Mouse (Mus musculus) mesoderm, embryonic 11.5 days (tissue): ENCODE results near the gene Nlgn1.

Experiments
- DNase-seq: peaks from one replicate; pipeline ENCODE4 v3.0.0-alpha.2; 2012; ENCODE audit warnings: low read depth, low spot score

Gene Nlgn1

DNA sequence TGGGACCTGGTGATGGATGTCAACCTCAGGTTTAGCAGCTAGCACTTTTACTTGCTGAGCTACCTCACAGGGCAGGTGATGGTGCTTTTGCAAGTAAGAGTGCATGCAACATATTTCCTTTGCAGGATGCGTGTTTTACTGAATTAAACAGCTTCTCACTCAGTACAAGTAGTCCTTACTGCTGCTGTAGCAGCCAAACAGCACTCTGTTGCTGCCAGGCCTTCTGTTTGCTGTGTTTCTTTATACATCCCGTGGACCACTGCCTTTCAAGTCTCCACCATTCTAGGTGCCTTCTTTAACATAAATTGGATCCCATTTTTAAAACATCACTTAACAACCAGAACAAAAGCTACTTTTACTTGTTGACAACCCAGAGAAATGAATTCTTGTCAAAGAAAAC, 502.0 kb downstream of the Nlgn1 start:
- DNase-seq, result no peak

DNA sequence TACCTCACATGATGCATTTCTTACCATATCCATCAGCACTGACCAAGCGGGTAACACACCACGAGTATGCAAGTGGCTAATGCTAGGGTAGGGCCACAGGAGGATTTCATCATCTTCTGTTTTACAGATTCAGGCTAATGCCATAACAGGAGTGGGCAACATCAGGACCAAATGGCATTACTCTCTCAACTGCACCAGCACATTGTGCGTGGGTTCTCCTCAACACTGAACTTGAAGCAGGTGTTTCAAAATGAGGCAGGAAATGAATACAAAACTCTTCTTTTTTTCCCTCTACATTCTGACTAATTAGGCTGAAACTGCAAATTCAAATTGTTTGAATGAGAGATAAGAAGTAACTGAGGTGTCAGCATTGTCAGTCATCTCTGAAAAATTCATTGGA, 518.9 kb downstream of the Nlgn1 start:
- DNase-seq, result no peak

- peak; percentile 94 for DNase-seq
Measured at GRCm38 (mm10) chr3:25807559-25807958, 524.7 kb downstream of the Nlgn1 start.

DNA sequence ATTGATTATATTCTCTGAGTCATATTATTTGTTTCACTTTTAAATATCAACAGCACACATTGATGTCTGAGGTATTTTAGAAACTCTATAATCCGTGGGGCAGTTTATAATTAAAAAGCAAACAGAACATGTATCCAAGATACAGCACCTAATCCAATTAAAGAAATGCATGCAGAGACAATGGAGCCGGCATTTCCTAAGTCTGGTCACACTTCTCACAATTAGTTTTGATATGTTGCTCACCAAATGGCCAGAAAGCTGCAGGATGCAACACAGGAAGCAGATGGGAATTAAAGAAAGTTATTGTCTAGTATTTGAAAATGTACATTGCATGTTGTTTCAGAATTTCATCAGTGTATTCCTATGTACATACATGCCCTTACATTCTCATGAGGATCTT, 550.6 kb downstream of the Nlgn1 start:
- DNase-seq, result no peak

- DNase-seq, result no peak
Measured at GRCm38 (mm10) chr3:25775437-25775836, 556.8 kb downstream of the Nlgn1 start.

DNA sequence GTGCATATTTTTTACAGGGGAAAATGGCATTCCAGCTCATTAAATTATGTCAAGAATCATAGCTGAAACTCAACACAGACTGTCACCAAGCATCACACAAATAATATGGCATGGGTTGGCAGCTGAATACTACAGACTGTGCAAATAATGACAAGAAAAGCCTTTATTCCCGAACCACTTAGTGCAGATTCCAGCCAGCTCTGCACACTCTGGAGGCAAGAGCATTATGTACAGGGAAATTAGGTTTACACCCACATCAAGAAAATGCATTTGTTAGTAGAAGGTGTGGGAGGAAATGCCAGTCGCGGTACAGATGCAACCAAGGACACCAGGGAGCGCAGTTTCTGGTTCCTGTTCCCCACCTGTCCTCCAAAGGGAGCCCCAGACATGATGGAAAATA, 558.4 kb downstream of the Nlgn1 start:
- no peak for DNase-seq

GRCm38 (mm10) chr3:25773467-25773866, 558.8 kb downstream of the Nlgn1 start:
- no peak for DNase-seq

DNA sequence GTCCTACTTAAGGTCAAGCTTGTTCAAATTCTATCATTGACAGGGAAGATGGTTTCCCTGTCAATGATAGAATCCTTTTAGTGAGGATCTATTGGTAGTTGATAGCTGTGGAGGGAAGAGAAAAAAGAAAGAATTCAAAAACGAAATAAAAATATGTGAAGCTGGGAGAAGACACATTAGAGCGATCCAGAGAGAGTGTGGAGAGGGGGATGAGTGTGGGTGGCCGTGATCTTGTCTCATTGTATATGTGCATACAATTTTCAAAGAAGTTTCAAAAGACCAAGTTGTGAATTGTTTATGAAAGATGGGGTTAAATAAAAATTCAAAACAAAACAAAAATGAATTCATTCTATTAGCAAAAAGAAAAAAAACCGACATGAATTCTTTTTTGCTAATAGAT, 568.6 kb downstream of the Nlgn1 start:
- no peak for DNase-seq

DNA sequence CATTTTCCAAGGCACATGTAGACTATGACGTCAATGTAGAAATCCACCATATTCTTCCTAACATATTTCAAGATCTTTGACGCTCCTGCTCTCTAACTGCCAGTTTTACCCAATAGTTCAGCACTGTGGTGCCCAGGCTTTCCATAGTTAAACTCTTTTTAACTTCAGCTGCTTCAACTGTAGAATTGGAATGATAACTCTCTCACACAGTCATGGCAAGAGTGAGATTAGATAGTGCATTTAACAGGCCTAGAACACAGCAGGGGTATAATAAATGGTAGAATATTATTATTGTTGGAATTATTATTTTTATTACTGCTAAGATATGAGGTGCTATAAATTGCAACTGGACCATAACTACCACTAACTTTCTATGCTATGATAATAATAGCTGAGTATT, 574.4 kb downstream of the Nlgn1 start:
- DNase-seq, result no peak

GRCm38 (mm10) chr3:25724111-25724510, 608.1 kb downstream of the Nlgn1 start:
- no peak for DNase-seq

DNA sequence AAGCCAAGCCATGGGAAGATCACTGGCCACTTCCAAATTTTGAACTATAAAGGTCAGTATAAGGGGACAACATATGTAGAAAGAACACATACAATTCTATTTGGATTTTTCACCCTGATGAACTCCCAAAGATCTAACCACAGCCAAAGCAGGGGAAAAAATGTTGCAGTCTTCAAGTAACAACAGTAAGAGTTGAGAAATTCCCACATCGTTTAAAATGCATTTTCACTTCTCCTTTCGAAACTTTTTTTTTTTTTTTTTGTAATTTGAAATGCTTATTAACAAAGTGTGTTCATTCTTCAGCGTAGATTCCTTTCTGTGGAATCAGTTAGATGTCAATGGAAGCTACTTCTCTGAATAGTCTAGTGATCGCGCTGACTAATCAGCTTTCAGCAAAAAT, 610.8 kb downstream of the Nlgn1 start:
- DNase-seq, result no peak

GRCm38 (mm10) chr3:25707380-25707779, 624.9 kb downstream of the Nlgn1 start:
- no peak for DNase-seq

GRCm38 (mm10) chr3:25697231-25697630, 635.0 kb downstream of the Nlgn1 start:
- DNase-seq, result no peak

GRCm38 (mm10) chr3:25688789-25689464, 643.3 kb downstream of the Nlgn1 start:
- DNase-seq, result no peak

- no peak for DNase-seq
Measured at GRCm38 (mm10) chr3:25683696-25684095, 648.6 kb downstream of the Nlgn1 start.

DNA sequence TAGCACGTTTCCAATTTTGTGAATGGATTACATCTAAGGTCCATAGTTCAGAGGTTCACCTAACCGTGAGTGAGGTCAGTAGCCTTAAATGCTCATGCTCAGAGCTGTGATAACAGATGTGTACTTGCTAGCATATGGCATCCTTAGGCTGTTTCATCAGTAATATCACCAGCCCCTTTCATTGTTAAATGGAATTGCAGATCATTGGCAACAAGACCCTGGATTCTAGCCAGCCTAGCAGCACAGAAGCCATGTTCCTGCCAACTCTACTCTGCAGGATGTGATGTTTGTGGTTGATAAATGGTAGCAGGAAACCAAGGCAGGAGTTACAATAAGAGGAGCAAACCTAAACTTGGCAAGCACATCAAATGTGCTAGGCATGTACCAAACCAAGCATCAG, 652.9 kb downstream of the Nlgn1 start:
- no peak for DNase-seq

GRCm38 (mm10) chr3:25675888-25676287, 656.4 kb downstream of the Nlgn1 start:
- no peak for DNase-seq

- DNase-seq, result peak; percentile 34
Measured at GRCm38 (mm10) chr3:25675069-25675468, 657.2 kb downstream of the Nlgn1 start.

DNA sequence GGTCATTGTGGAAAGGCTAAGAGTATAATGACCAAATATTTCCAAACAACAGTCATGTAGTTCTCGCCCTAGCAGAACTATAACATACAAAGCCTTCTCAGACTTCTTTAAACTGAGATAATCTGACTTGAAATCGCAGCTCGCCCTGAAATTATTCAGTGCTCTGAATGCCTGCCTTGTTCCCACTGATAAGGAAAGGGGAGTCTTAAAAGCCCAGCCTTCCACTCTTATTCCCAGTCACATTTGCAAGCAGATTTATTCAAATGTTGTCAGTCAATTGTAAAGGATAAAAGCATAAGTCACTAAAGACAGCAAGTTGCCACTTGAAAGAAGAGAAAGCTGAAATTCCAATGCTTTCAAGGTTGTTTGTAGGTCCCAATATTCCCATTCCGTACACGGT, 658.9 kb downstream of the Nlgn1 start:
- DNase-seq, result no peak

GRCm38 (mm10) chr3:25672779-25673178, 659.5 kb downstream of the Nlgn1 start:
- DNase-seq, result no peak

DNA sequence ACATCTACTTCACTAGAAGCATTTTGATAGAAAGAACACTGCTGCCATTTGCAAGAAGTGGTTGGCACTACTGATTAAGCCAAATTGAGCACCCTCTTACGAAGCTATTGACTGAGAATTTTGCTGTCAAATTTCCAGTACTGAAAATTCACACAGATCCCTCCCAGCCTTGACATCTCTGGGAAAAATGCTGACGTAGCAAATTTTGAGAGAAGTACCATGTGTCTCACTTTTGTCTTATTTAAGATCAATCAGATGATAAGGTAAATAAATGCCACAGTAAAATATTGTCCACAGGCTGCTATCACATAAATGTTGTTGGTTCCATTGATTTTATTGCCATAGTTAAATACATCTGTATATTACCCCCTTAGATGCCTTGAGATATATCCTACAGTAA, 668.8 kb downstream of the Nlgn1 start:
- no peak for DNase-seq

DNA sequence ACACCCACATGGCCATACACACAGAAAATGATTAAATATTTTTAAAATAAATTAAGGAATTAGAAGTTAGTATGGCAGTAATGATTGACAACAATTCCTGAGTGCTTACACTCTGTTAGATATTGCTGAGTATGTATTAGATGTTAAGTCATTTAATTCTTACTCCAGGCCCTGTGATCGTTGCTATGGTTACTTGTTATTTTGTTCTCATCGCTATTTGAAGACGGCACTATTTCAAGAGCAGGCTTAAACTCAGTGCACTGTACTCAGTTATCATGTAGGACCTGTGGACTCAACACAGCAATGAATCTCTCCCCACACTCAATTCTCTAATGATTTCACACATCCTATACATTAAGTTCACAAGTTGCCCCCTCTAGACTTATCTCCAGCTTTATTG, 672.0 kb downstream of the Nlgn1 start:
- DNase-seq, result no peak

DNA sequence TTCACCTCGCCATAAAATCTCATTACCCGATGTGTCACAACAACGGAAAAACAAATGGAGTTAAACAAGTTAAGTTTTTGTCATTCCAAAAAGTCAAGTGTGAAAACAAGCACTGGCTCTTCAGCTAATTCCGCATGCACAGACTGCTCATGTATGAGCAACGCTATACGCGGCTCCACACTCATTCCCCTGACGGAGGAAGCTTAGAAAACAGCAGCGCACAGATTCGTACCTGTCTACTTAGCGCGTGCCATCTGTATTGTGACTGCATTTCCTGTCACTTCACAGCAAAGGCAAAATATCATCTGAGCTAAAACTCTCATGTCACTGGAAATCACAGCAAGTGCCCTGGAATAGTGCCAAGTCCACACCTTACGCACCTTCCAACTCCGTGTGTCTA, 674.3 kb downstream of the Nlgn1 start:
- DNase-seq, result no peak

DNA sequence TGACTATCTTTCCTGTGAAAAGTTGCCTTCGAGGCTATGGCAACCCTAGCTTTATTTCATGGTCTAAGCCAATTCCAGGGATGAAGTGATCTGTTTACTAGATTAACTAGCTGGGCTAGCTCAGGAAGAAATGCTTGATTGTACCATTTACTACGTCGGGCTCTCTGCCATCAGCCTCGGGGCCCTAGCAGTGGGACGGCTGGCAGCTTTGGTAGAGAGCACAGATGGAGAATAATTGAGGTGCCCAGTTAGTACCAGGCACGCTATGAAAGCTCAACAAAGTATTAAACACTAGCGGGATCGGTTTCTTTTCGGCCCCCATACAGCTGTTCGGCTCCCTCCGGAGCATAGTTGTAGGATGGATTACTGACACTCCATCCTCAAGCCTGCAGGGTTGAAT, 675.2 kb downstream of the Nlgn1 start:
- DNase-seq, result no peak
